In genomic region chr9:55208790-55209481, GRCm38 (mm10) we compare ENCODE assay signal across 8 mouse cellular contexts. TPM values are rescaled to one million over a fixed set of nuclear protein-coding genes. Genes with fewer than 3 reads are reported as not detected.
A peak's percentile ranks its signal among the peaks of the same experiment; 100 is the strongest.
DNase-seq lines count a peak whose midpoint lies in the region; ATAC-seq and TF ChIP-seq lines count a peak whose summit lies in the region.

Gene Fbxo22 (plus strand): TSS chr9:55208925.

- WGBS in embryonic facial prominence, embryonic 15.5 days, result under 1% methylated on average over 65 of the region's 65 CpGs
- WGBS in limb, embryonic 15.5 days, result under 1% methylated on average over 65 of the region's 65 CpGs
- WGBS in midbrain, postnatal 0 days, result under 1% methylated on average over 64 of the region's 65 CpGs

- no peaks in the 10 kb centered on the region for H3K27me3 ChIP-seq in embryonic facial prominence, embryonic 15.5 days
- H3K27me3 ChIP-seq in limb, embryonic 15.5 days, result no peaks in the 10 kb centered on the region
- H3K27me3 ChIP-seq in midbrain, postnatal 0 days (ENCODE audit: insufficient read depth, low read length), result no peaks in the 10 kb centered on the region

- peak within 1 kb of the TSS; percentile 77 for H3K4me2 ChIP-seq in embryonic facial prominence, embryonic 15.5 days (replicated peaks)
- H3K4me2 ChIP-seq in limb, embryonic 15.5 days, result peak within 1 kb of the TSS; percentile 77
- H3K4me2 ChIP-seq in midbrain, postnatal 0 days (ENCODE audit: low read depth, low read length, poor library complexity, severe bottlenecking), result peak within 1 kb of the TSS; percentile 80

- peaks cover 15% of the 10 kb centered on the region for H3K4me1 ChIP-seq in bone marrow macrophage, adult 2 months (ENCODE audit: control insufficient read depth, insufficient read depth, low read length)
- H3K4me1 ChIP-seq in embryonic facial prominence, embryonic 15.5 days, result peaks cover 13% of the 10 kb centered on the region
- H3K4me1 ChIP-seq in limb, embryonic 15.5 days, result peaks cover 20% of the 10 kb centered on the region
- peaks cover 6% of the 10 kb centered on the region; the same call in 1 of the 2 replicates for H3K4me1 ChIP-seq in midbrain, postnatal 0 days (ENCODE audit: insufficient read depth, low read length)

- peak within 1 kb of the TSS; percentile 85 for H3K9ac ChIP-seq in embryonic facial prominence, embryonic 15.5 days
- H3K9ac ChIP-seq in limb, embryonic 15.5 days, result peak within 1 kb of the TSS; percentile 87
- H3K9ac ChIP-seq in midbrain, postnatal 0 days (replicated peaks; ENCODE audit: low read length, poor library complexity, severe bottlenecking), result peak within 1 kb of the TSS; percentile 77

- TF ChIP-seq POLR2A in bone marrow macrophage, adult 2 months (IDR thresholded peaks at IDR 0.05; ENCODE audit: borderline replicate concordance, low read depth, low read length), result no peak

- H3K36me3 ChIP-seq in embryonic facial prominence, embryonic 15.5 days, result peaks cover 16% of the 10 kb centered on the region
- H3K36me3 ChIP-seq in limb, embryonic 15.5 days, result peaks cover 16% of the 10 kb centered on the region; the same call in 1 of the 2 replicates
- peaks cover 11% of the 10 kb centered on the region for H3K36me3 ChIP-seq in midbrain, postnatal 0 days (ENCODE audit: insufficient read depth, low read length)

- peak within 1 kb of the TSS; percentile 89 for H3K4me3 ChIP-seq in bone marrow macrophage, adult 2 months (ENCODE audit: insufficient read depth, low read length)
- H3K4me3 ChIP-seq in embryonic facial prominence, embryonic 15.5 days (replicated peaks), result peak within 1 kb of the TSS; percentile 89
- H3K4me3 ChIP-seq in limb, embryonic 15.5 days, result peak within 1 kb of the TSS; percentile 86
- peak within 1 kb of the TSS; percentile 80 for H3K4me3 ChIP-seq in midbrain, postnatal 0 days (ENCODE audit: low read depth, low read length)

- no peak for TF ChIP-seq CTCF in bone marrow macrophage, adult 2 months (IDR thresholded peaks at IDR 0.05; ENCODE audit: low read depth, low read length)
- TF ChIP-seq CTCF in midbrain, postnatal 0 days (IDR thresholded peaks at IDR 0.05), result peak; percentile 44

- peak; percentile 96 for ATAC-seq in embryonic facial prominence, embryonic 15.5 days (ENCODE audit: insufficient number of reproducible peaks, low FRiP score, low TSS enrichment, low read depth)
- ATAC-seq in limb, embryonic 15.5 days (ENCODE audit: insufficient number of reproducible peaks, low FRiP score, low TSS enrichment, low read depth), result peak; percentile 91
- ATAC-seq in midbrain, postnatal 0 days (ENCODE audit: low FRiP score), result peak; percentile 99

- peak within 1 kb of the TSS; percentile 58 for H3K27ac ChIP-seq in bone marrow macrophage, adult 2 months (ENCODE audit: insufficient read depth, low read depth, low read length)
- H3K27ac ChIP-seq in embryonic facial prominence, embryonic 15.5 days (replicated peaks), result peak within 1 kb of the TSS; percentile 87
- H3K27ac ChIP-seq in limb, embryonic 15.5 days, result peak within 1 kb of the TSS; percentile 86
- H3K27ac ChIP-seq in midbrain, postnatal 0 days (ENCODE audit: low read depth, low read length), result peak within 1 kb of the TSS; percentile 75

- H3K9me3 ChIP-seq in embryonic facial prominence, embryonic 15.5 days (replicated peaks), result no peaks in the 10 kb centered on the region
- no peaks in the 10 kb centered on the region for H3K9me3 ChIP-seq in limb, embryonic 15.5 days
- no peaks in the 10 kb centered on the region for H3K9me3 ChIP-seq in midbrain, postnatal 0 days (ENCODE audit: low read length)

- DNase-seq in B cell, adult 2 months, result peak; percentile 84
- DNase-seq in heart, adult 8-10 months (ENCODE audit: low spot score), result peak; percentile 80
- DNase-seq in kidney, adult 8-10 months, result peak; percentile 74 to 85
- peak; percentile 92 for DNase-seq in midbrain, postnatal 0 days (ENCODE audit: low spot score)
- peak; percentile 73 to 87 for DNase-seq in spleen, postnatal 10 days (ENCODE audit: low spot score in 2 of 2)

RNA-seq across cellular contexts. Expression of gene Fbxo22, which starts in this region (rescaled TPM):
- 27.9 and 29.4 TPM in 2 replicates for polyA plus RNA-seq in bone marrow macrophage, adult 2 months (2012; ENCODE audit: insufficient read depth, insufficient read length, missing spikeins)
- polyA plus RNA-seq in embryonic facial prominence, embryonic 15.5 days (2015; fragmentation: Nextera tagmentation; extraction: Ambion mirVana), result 51.4 and 52.9 TPM in 2 replicates
- 10 to 100 TPM; 31.0 to 34.3 (median 33.3) TPM for total RNA-seq in heart, adult 8-10 months (2022)
- 46.3 and 48.2 TPM in 2 replicates for polyA plus RNA-seq in limb, embryonic 15.5 days (2015; fragmentation: Nextera tagmentation; extraction: Ambion mirVana)
- total RNA-seq in midbrain, postnatal 0 days (2014; rRNA removed), result 57.1 and 61.5 TPM in 2 replicates
- polyA plus RNA-seq in midbrain, postnatal 0 days (2015; fragmentation: Nextera tagmentation; extraction: Ambion mirVana), result 71.2 and 75.3 TPM in 2 replicates

Comparison
In these comparisons a context has a peak if more than half of its experiments do, and no peak if none do; other contexts are left out.
1. Peak in every context shown above with its lines: DNase-seq, ATAC-seq, H3K4me3 ChIP-seq and H3K27ac ChIP-seq.